Mouse (Mus musculus) intestine, postnatal 0 days (tissue): ENCODE data around the gene Smyd4. TPM values are rescaled to one million over a fixed set of nuclear protein-coding genes. Genes with fewer than 3 reads are reported as not detected.

Experiments used
- ATAC-seq: fragments of 200-750 bp; cut with Nextera tagmentation; 2 replicates; pipeline ENCODE4 v1.8.0; 2017; ENCODE audit warnings: mild to moderate bottlenecking, moderate TSS enrichment, moderate library complexity
- H3K27ac ChIP-seq: fragments of 300-500 bp; sonication (generic); 2 replicates; pipeline ENCODE4 v1.5.1; 2014; ENCODE audit warnings: mild to moderate bottlenecking, low read depth, low read length, moderate library complexity
- H3K27me3 ChIP-seq: fragments of 300-500 bp; sonication (generic); replicated peaks from 2 replicates; pipeline ENCODE4 v1.6.1; 2014; ENCODE audit warnings: low read length, mixed read lengths; ENCODE audit not compliant: control insufficient read depth, insufficient read depth
- H3K36me3 ChIP-seq: fragments of 300-500 bp; sonication (generic); 2 replicates; pipeline ENCODE4 v1.6.1; 2014; ENCODE audit warnings: mild to moderate bottlenecking, moderate library complexity; ENCODE audit not compliant: control insufficient read depth, insufficient read depth
- H3K4me1 ChIP-seq: fragments of 300-500 bp; sonication (generic); replicated peaks from 2 replicates; pipeline ENCODE4 v1.6.1; 2014; ENCODE audit warnings: antibody characterized with exemption, low read length, mixed read lengths; ENCODE audit not compliant: control insufficient read depth, insufficient read depth
- H3K4me2 ChIP-seq: fragments of 300-500 bp; sonication (generic); replicated peaks from 2 replicates; pipeline ENCODE4 v1.6.1; 2014; ENCODE audit warnings: low read depth, mild to moderate bottlenecking, moderate library complexity
- H3K4me3 ChIP-seq: fragments of 300-500 bp; sonication (generic); 2 replicates; pipeline ENCODE4 v1.5.1; 2014; ENCODE audit warnings: low read depth, low read length
- H3K9ac ChIP-seq: fragments of 300-500 bp; sonication (generic); 2 replicates; pipeline ENCODE4 v1.6.1; 2014; ENCODE audit warnings: mild to moderate bottlenecking, low read depth, low read length
- H3K9me3 ChIP-seq: fragments of 300-500 bp; sonication (generic); 2 replicates; pipeline ENCODE4 v1.6.1; 2016; ENCODE audit warnings: mixed run types; ENCODE audit not compliant: control insufficient read depth
- CTCF ChIP-seq: sonication (generic); IDR thresholded peaks from 2 replicates; pipeline ENCODE4 v1.5.1; 2016; ENCODE audit warnings: low read depth, mild to moderate bottlenecking, control low read depth, antibody characterized with exemption, moderate library complexity
- WGBS: fragments of 180-500 bp; shearing (Covaris S2); extraction: QIAGEN DNeasy Blood & Tissue Kit; methylation state at CpG from one replicate; pipeline ENCODE4 v1.1.7; 2014; 5-methylcytosine and 5-hydroxymethylcytosine counted together
- polyA plus RNA-seq: library from polyadenylated mRNA; unstranded; fragments of >200 nt; fragmentation: Nextera tagmentation; extraction: Ambion mirVana; gene quantifications from 2 replicates; pipeline ENCODE4 v1.2.1, GENCODE M21; 2015

Gene Smyd4
- polyA plus RNA-seq, 1 experiment from 2014 or later: 3.1 TPM

DNA sequence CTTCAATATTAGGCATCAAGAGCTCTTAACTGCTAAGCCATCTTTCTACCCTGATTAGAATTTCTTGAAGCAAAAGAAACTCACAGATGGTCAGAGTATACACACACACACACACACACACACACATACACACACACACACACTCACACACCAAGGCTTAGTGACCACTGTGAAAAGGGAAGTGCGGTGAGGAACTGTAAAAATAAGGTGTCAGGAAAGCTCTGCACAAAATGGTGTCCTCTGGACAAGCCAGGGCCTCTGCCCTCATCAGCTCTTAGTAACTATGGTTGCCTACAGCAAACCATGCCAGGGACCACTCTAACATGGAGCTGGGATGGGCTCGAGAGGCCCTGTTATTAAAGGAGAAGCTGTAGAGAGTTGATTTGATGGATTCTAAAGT, 23.8 kb upstream of the Smyd4 start:
- Histone ChIP-seq H3K36me3 (peaks cover 3% of the 10 kb centered on the region; the same call in 1 of the 2 replicates), H3K27me3 (no peaks in the 10 kb centered on the region), H3K9me3 (no peaks in the 10 kb centered on the region), H3K9ac (no peak overlapping the region), H3K4me3 (no peak overlapping the region), H3K27ac (no peak overlapping the region), H3K4me2 (no peak overlapping the region), H3K4me1 (no peaks in the 10 kb centered on the region)
- no peak for TF ChIP-seq CTCF
- ATAC-seq: no peak
- 93% methylated on average over 2 of the region's 2 CpGs for WGBS

DNA sequence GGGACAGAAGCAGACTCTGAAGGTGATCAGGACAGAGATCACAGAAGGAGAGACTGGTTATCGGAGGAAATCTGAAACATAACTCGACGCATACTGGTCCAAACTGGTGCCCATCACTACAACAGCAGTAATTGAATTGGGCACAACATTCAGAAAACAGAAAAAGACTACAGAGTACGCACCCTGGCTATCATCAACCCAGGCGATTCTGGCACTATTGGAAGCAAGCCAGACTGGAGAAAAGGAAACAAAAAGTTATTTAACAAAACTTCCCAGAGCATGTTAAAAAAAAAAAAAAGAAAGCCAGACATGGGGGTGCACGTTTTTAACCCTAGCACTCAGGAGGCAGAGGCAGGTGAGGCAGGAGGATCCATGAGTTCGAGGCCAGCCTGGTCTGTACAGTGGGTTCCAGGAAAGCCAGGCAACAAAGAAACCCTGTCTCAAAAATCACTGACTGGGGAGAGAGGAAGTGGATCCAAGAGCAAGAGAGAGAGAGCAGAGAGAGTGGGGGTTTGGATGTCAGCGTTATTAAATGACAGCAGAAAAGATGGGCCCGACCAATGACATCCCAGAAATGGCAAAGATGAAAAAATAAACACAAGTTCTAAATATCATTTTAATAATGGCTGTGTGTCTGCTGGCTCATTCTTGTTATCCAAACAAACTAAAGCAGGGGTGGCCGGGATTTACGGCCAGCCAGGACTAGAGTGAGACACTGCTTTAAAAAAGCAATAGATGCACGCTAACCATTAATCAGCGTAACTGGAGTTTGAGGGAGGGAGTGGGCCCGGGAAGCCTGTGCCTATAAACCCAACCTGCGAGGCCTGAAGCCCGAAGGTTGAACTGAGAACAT, 22.9 kb upstream of the Smyd4 start:
- Histone ChIP-seq H3K9me3 (no peaks in the 10 kb centered on the region), H3K4me3 (no peak overlapping the region), H3K27ac (no peak overlapping the region), H3K36me3 (peaks cover 3% of the 10 kb centered on the region; the same call in 1 of the 2 replicates), H3K27me3 (no peaks in the 10 kb centered on the region), H3K9ac (no peak overlapping the region), H3K4me1 (no peaks in the 10 kb centered on the region), H3K4me2 (no peak overlapping the region)
- WGBS: 39% methylated on average over 16 of the region's 16 CpGs
- TF ChIP-seq CTCF: no peak
- no peak for ATAC-seq

DNA sequence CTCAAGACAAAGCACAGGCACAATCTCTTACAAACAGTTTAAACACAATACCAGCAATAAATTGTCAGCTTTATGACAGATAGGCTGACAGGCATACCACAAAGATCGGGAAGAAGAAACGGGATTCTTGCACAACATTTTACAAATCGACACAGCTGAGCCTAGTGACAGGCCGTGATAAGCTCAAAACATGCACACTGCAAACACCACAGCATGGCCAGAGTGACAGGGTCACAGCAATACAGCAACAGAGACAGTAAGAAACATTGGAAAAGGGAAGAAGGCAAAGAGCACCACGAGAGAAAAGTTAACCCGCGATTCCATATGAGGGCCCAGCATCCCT, 22.3 kb upstream of the Smyd4 start:
- H3K27me3 ChIP-seq: no peaks in the 10 kb centered on the region
- WGBS: 24% methylated on average over 7 of the region's 7 CpGs
- H3K4me3 ChIP-seq: no peak overlapping the region
- H3K4me1 ChIP-seq: no peaks in the 10 kb centered on the region
- no peaks in the 10 kb centered on the region for H3K9me3 ChIP-seq
- no peak overlapping the region for H3K27ac ChIP-seq
- no peak overlapping the region for H3K9ac ChIP-seq
- H3K36me3 ChIP-seq: peaks cover 3% of the 10 kb centered on the region; the same call in 1 of the 2 replicates
- no peak for TF ChIP-seq CTCF
- no peak overlapping the region for H3K4me2 ChIP-seq
- ATAC-seq: no peak

DNA sequence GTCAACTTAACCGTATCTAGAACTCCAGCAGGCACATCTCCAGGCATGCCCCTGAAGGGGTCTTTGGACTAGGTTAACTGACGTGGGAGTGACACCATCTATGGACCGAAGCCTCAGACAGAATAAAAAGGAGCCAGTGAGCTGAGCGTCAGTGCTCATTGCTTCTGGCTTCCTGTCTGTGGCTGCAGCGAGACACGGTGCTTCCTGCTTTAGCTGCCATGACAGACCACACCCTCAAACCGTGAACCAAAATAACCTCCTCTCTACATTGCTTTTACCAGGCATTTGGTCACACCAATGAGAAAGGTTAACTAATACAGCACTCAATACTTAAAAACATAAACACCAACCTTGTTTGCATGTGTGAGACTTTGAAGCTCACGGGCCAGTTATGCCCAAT, 11.6 kb upstream of the Smyd4 start:
- WGBS: 75% methylated on average over 8 of the region's 8 CpGs
- Histone ChIP-seq H3K9ac (no peak overlapping the region), H3K4me1 (no peaks in the 10 kb centered on the region), H3K36me3 (peaks cover 40% of the 10 kb centered on the region), H3K9me3 (no peaks in the 10 kb centered on the region), H3K4me3 (no peak overlapping the region), H3K27ac (no peak overlapping the region), H3K4me2 (no peak overlapping the region), H3K27me3 (no peaks in the 10 kb centered on the region)
- ATAC-seq: no peak
- TF ChIP-seq CTCF: no peak

DNA sequence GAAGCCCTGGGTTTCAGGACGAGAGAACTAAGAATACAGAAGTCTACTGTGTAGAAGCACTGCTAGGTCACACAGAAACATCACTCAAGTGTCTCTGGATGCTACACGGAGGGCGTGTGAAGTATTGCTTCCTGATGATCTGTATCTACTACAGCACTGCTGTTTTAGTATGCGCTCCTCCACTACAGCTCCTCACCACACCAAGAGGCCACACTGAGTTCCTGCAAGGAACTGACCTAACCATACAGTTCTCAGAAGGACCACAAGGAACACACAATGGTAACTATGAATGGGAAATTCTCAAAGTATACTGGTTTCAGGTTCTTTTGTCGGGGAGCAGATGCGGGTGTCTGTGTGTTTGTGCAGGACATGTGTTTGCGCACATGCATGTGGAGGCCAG, 11.0 kb upstream of the Smyd4 start:
- Histone ChIP-seq H3K4me3 (no peak overlapping the region), H3K36me3 (peaks cover 36% of the 10 kb centered on the region)
- ATAC-seq: no peak

DNA sequence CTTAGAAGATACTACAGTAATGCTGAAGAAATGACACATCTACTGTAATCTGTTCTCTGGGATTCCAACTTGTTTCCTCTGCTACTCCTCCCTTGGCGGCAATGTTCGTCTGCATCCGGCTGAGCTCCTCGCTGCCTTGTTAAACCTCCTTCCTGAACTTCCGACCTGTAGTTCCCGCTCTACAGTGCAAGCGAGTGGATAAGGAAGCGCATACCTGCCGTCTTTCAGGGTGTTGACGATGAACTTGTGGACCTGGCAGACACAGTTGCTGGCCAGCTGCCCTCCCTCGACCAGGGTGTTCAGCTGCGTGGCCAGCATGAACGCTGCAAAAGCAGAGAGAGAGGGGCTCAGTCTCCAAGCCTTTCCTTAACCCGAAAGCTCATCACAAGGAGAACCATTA, 8.2 kb upstream of the Smyd4 start:
- no peak for ATAC-seq
- no peak overlapping the region for H3K9ac ChIP-seq
- no peaks in the 10 kb centered on the region for H3K9me3 ChIP-seq
- no peak for TF ChIP-seq CTCF
- H3K4me2 ChIP-seq: no peak overlapping the region
- no peak overlapping the region for H3K4me3 ChIP-seq
- no peaks in the 10 kb centered on the region for H3K27me3 ChIP-seq
- WGBS: 91% methylated on average over 14 of the region's 14 CpGs
- peaks cover 33% of the 10 kb centered on the region for H3K36me3 ChIP-seq
- H3K4me1 ChIP-seq: no peaks in the 10 kb centered on the region
- no peak overlapping the region for H3K27ac ChIP-seq

More for the DNA sequence above, 11.0 kb upstream of the Smyd4 start:
- H3K9me3 ChIP-seq: no peaks in the 10 kb centered on the region
- H3K9ac ChIP-seq: no peak overlapping the region
- no peak for TF ChIP-seq CTCF
- WGBS: 87% methylated on average over 7 of the region's 7 CpGs
- H3K4me2 ChIP-seq: no peak overlapping the region
- no peaks in the 10 kb centered on the region for H3K27me3 ChIP-seq
- no peaks in the 10 kb centered on the region for H3K4me1 ChIP-seq
- no peak overlapping the region for H3K27ac ChIP-seq
